Mouse (Mus musculus) T-cell, adult 2 months (primary cell): Measurements from ENCODE around the gene Slc30a4.

Experiments
- DNase-seq: peaks from one replicate; pipeline ENCODE4 v3.0.0; 2022; ENCODE audit warnings: low spot score

The Slc30a4 gene

DNA sequence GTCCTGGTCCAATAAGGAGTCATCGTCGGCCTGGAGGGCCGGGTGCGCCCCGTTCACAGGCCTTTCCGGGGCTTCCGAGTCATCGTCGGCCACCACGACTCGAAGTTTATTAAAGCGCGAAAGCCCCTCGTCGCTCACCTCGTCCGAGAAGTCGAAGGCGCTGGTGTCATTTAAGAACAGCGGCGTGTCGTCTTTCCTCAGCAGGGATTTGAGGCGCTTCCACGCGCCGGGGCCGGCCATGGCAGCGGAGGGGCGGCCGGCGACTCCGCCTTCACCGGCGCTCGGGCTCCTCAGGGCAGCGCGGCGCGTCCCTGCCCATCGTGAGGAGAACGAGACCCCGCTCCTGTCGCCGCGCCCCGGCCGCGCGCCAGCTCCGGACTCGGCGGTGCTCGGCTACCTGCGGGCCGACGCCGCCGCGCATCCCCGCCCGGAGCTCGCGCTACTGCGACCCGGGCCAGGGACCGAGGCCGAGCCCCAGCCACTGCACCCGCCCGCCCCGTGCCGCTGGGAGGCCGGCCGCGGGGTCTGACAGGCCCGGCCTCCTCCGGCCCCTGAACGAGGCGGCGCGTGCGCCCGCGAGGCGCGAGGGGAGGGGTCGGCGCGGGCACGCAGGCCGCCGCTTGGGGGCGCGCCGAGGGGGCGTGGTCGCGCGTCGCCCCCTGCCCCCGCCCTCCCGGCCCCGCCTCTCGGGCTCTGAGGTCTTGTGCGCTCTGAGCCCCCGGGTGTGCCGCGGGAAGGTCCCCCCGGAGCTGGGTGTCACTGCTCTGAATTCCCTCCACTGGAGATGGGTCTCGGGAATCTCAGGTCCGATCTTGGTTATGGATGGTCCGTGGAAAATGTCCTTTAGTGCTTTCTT, at the start of gene Slc30a4:
Gene Slc30a4, minus strand, starts transcription at position 483 of the 856 bp plus-strand sequence.
- DNase-seq: peak; percentile 34

DNA sequence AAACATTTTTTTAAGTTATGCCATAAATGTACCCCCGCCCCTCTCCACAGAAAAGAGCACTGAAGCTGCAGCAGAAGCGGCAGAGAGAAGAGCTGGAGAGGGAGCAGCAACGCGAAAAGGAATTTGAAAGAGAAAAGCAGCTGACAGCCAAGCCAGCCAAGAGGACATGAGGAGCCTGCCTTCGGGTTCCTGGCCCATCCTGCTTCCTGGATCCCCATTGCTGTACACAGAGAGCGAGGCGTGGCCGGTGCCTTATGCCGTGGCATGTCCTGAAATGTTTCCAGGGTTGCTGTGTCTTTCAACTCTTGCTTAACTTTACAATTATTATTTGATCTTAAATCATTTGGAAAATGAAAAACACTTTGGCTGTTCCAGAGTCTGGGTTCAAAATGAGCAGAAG, 44.0 kb upstream of the Slc30a4 start:
- no peak for DNase-seq

DNA sequence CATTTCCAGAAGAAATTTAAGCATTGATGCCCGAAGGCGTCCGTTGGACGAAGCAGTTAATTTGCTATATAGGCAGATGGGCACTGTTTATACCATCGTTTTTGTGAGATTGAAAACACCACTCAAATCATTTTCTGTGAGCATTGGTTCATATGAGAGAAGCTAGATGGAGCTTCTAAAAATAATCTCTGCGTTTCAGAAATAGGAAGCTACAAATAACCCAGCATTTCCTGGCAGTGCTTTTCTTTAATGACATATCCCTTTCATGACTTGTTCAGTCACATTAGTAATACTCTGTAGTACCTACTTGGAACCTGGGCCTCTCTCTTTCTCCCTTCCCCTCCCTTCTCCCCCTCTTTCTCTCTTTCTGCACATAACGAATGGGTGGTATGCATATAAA, 36.6 kb upstream of the Slc30a4 start:
- DNase-seq: no peak

DNA sequence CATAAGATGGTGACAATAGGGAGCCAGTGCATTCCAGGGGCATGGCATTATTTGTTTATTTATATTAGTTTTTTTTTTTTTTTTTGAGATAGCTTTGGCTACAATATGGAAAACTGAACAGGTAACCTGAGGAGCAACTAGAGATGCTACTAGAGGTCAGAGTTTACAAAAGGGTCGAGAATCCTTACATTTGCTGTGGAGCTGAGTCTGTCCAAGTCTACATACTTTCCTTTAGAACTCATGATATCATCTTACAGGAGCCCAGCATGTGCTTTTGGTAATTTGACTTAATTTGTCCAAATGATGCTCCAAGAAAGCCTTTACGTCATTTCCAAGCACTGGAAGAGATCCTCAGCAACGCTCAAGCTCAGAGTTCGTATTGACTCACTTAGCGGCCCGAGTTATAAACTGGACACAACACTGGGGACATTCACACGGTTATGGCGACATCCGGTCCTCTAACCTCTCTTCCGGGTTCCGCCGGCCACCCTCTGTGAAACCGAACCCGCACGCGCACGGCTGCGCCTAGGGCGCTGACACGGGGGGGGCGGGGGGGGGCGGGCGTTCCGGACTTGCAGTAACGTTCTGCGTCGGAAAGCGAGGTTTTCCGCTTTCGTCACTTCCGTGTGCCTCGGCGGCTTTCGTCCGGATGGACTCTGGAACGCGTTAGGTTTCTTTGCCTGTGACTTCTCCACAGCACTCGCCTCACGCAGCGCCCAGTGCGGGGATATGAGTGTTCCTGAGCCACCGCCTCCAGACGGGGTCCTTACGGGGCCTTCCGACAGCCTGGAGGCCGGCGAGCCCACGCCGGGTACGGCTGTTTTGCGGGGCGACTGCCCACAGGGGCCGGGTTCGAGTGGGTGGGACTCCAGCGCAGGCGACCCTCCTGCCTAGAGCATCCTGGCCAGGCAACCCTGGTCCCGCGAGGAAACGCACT, 35.7 kb upstream of the Slc30a4 start, which contains the start of gene Bloc1s6:
Gene Bloc1s6, plus strand, starts transcription at position 610 of the 937 bp plus-strand sequence.
- DNase-seq: peak; percentile 91

DNA sequence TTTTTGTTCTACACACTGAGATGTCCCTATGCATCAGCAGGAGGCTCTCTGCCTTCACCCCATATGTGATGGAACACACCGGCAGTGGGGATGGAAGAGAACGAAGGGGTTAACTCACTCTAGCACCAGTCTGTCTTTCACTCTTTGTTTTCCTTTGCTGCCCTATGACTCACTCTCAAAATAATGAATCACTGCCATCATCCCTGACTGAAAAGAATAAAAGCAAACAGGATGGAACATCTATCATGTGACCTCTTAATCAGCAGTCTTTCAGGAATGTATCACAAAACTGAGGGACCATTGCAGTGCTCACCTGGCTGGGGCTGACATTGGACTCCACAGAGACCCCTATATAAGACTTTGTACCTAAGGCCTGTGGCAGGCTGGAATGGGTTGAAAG, 29.0 kb upstream of the Slc30a4 start:
- DNase-seq: no peak

DNA sequence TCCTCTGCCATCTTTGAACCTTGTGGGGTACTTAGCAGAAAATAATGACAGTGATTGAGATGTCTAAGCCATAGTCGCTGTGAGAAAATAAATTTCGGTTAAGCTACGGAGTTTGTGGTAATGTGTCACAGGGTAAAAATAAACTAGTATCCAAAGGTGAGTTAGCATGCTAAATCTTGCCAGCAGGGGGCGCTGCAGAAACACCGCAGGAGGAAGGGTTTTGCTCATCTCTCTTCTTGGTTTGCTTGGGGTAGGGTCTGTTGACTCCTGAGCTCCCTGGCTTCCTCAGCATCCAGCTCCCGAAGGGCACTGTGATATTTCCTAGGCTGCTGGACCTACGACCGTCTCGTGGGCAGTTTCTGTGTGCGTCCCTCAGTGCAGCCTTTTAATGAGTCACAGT, 23.1 kb upstream of the Slc30a4 start:
- peak; percentile 41 for DNase-seq

DNA sequence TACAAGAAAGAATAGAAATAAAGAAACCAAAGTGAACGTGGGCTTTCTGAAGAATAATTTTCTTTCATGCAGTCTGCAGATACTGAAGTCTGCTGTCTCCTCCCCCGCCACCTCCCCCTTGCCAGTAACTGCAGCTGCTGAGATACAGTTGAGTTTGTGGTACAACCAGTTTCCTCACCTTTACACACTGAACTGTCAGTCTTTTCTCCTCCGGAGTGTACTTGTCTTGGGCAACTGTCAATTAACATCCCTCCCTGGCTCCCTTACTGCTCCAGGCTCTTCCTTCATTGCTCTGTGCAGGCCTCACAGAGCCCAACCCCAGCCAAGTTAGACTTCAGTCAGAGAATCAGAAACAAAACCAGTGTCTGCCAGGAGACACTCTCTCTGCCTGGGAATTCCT, 18.1 kb upstream of the Slc30a4 start:
- DNase-seq: no peak

DNA sequence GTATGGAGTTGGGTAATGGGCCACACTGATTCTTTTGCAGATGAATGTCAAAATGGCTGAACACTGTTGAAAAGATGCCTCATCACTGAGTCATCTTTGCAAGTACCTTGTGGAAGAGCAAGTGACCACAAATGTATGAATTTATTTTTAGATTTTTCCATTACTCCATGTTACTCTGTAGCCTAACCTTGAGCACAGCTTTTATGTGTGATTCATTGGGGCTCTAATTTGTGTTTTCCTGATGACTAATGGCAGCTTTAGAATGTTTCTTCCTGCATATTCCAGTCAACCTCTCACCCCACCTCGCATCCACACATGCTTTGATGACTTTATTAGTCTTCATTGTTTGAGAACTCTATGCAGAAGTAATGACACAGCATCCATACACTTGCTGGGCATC, 16.8 kb upstream of the Slc30a4 start:
- no peak for DNase-seq

DNA sequence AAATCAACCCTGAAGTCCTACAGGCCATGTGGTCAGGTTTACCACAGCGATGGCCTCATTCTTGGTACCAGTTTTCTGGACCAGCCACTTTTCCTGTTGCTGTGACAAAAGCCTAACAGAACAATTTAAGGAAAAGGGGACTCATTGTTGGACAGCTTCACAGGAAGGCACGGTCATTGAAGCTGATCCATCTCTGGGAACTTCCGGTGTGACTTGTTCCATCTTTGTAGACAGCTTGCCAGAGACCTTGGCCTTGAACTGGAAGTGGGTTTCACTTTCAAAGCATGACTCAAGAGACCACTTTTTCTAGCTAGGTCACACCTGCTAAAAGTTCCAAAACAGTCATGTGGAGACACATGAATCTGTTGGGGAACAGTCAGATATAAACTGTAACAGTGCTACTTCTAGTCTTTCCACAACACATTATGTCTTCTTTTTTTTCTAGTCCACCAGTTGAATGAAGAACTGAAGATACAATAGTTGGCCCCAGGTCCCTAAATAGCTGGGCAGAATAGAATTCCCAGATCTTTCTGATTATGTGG, 13.9 kb upstream of the Slc30a4 start:
- no peak for DNase-seq

DNA sequence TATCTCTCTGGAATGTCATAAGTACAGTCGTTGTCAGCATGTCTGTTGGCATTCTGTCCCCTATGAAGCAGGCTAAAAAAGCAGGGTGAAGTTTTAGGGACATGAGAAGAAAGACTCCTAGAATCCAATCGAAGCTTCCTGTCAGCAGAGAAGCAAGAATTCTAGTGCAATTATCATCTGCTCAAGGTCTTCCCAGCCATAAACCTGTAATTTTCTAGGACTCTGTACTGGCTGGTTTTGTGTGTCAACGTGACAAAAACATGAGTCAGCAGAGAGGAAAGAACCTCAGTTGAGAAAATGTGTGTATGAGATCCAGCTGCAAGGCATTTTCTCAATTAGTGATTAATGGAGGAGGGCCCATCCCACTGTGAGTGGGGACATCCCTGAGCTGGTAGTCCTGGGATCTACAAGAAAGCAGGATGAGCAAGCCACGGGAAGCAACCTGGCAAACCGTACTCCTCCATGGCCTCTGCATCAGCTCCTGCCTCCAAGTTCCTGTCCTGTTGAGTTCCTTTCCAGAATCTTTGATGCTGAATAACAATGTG, 12.8 kb upstream of the Slc30a4 start:
- DNase-seq: no peak

DNA sequence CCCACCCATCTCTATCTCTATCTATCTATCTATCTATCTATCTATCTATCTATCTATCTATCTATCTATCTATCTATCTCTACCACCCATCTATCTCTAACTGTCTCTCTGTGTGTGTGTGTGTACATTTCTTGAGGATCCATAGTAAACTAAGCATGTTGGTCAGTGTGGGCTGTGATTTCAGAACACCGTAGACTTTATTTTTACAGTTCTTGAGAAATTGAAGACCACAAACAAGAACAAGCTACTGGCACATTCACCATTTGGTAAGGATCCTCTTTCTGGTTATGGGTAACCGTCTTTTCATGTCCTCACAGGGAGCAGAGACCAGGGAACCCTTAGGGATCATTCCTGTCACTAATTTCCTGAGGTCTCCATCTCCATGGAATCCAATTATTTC, 10.4 kb upstream of the Slc30a4 start:
- DNase-seq: no peak

DNA sequence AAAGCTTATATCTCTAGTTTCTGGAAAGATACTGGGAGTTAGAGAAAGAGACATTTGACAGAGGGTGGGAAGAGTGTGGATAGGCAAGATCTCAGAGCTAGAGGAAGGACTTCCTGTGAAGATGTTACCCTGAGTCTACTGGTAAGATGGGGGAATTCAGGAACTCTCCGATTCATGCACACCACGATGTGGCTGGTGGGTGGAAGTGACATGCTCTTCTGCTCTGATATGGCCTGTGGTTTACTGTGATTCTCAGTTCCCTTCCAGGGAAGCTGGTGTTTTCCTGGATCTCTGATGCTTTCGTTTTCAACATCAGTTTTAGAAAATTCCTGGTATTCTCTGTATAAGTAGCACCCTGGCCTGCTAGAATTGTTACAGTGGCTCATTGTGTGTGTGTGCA, 9.4 kb upstream of the Slc30a4 start:
- no peak for DNase-seq

DNA sequence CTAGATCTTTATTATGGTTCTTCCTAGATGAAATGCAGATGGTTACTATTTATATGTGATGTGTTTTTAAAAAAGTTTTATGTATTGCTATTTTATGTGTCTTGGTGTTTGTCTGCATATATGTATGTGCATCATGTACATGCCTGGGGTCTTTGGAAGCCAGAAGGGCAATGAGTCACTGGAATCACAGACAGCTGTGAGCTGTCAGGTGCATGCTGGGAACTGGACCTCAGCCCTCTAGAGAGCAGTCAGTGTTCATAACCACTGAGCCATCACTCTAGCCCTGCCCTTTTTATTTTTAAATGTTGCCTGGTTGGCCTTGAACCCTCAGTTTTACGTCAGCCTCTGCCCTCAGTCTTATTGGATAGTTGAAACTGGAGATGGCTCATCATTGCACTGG, 6.7 kb upstream of the Slc30a4 start:
- no peak for DNase-seq

DNA sequence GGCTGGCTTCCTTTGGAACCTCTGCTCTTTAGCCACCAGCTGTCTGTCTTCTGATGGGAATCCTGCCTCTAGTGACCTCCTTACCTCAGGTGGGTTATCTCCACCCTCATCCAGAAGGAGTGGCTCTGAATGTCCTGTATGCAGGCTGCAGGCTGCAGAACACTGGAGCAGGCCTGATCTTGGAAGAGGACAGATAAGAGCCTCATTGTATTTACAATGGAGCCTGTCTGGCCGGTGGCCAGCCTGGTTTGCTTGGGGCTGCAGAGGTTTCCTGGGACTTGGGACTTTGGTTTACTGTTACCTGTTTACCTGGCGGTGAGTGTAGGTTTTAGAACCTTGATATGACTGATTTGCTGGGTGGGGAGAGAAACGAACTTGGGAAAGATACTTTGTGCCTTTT, 5.6 kb upstream of the Slc30a4 start:
- DNase-seq: no peak

DNA sequence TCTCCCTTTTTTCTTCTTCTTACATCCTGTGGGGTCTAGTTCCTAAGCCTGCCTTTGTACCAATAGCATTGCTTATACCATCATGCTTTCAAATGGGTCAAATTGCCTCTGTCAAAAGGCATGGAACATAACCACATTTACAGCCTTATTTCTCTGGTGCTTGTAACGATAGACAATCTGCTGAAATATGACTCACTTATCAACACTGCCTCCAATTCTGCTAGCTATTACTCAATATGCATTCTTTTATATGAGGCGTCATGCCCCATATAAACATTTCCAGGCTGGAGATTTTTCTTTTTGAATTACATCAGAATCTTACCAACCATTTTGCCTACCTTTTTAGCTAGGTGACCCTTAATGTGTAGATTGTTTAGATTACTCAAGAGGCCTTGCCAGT, 2.1 kb upstream of the Slc30a4 start:
- DNase-seq: no peak

DNA sequence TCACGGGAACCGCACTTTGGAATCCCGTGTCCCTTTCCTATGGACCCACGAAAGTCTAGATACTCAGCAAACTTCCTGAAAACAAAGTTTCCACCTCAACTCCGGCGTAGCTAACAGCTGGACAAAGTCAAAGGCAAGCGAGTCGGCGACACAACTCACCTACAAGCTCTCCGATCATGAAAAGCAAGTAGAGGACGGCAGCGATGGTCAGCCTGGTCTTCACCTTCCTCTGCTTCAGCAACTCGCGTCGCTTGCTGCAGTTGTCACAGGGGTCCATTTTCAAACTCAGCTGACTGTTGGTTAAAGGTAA, 637 bp downstream of the Slc30a4 start:
- DNase-seq: no peak

DNA sequence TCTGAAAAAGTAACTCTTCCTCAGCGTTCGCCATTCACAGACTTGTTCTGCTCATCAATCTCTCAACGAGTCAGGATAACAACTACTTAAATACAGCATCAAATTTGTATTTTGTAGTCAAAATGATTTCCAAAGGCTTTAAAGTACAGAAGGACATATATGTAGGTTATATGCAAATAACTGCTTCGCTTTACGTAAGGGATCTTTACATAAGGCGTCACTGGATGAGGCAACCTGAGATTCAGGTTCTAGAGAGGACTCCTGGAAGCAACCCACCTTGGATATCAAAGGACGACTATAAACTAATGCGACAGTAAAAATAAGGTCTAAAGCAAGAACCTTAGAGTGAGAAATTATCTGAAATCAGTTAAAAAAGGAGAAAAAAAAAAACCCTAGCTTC, 1.5 kb downstream of the Slc30a4 start:
- DNase-seq: no peak

DNA sequence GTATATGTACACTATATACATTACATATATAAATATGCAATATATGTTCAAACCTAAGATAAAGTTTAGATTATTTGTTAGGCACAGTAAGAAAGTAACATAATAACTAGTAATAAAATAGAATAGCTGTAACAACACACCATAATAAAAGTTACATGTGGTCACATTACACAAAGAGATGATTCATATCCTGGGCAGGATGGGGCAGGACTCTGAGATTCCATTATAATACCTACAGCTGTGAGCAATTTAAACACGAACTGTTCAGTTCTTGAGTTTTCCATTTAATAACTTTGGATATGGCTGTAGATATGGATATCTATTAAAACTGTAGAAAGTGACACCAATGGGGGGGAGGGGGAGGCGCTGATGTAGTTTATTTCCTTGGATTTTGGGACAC, 4.9 kb downstream of the Slc30a4 start:
- DNase-seq: no peak

DNA sequence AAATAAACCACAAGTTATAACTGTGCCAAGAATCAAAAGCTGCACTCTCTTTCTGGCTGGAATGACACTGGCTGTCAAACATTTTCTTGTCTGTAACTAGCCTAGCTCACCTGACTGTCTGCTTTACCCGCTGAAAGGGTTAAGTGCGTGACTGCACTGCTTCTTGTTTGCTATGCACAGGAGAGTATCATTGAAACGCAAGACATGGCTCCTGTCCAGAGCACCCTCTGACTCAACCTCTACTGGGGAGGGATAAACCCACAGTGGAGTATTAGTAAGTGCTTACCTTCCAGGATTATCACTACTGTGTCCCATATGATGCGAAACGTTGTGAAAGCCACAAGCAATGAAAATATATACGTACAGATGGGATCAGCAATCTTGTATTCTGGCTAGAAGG, 15.8 kb downstream of the Slc30a4 start:
- no peak for DNase-seq

DNA sequence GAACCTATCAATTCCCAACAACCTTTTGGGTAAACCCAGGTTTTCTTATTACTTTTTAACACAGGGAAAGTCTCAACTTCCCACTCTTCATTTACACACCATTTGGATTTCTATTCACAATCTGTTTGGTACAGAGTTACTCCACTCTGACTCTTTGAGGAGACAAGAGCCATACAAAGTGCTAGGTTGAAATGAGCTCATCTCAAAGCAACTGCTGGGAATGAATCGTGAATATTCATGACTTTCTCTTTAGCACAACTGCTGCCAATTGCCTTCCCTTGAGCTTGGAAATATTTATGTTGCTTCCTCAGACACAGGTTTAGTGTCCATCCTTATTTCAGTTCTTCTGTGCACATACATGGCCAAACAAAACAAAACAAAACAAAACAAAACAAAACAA, 18.8 kb downstream of the Slc30a4 start:
- no peak for DNase-seq

DNA sequence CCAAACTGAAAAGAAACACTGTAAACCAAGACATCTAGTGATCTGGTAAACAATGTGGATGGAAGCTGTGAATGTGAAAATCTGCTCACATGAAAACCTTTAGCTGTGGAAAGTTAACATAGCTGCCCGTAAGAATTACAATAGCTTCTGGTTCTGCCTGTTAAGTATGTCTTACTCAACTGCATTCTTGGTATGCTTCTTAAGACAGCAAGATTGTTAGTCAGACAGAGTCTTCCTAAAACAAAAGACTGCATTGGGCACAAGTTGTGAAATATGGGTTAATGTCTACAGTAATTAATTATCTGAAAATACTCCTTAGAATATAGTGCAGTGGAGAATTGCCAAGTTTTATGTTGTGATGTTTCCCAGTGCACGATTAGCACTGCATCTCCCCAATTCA, 19.9 kb downstream of the Slc30a4 start:
- DNase-seq: no peak

DNA sequence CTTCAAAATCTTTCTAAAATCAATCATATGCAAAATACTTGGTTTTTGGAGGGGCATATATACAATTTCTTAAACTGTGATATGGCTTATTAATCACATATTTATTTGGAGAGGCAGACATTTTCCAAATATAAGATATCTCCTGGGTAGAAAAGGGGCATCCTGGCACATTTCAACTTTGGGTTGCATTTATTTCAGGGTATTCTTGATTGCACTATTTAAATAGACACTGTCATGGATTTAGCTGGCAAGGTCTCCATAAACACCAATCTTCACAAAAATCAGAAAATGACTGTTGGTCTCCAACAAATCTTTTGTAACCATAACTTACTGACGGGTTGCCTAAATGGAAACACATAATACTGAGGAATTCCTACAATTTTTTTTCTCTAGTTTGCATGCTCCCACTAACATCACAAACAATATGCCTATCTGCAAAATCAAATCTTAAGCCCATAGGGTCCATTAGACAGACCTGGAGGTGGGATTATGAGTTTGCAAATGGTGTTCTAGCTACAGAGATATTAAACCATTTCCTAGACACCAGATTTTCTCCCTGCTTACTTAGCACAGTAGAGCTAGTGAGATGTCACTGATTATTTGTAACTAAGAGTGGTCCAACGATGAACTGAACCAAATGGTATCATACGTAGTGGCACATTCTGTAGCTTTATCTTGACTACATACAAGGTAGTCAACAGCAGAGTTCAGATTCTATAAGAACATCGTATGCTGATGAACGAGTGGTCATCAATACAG, 20.9 kb downstream of the Slc30a4 start:
- DNase-seq: no peak
